Mouse (Mus musculus): ENCODE measurements around the gene Trim71. TPM values are rescaled to one million over a fixed set of nuclear protein-coding genes. Genes with fewer than 3 reads are reported as not detected.

The Trim71 gene
- total RNA-seq (2021) = 1 to 10 TPM; 1.1 to 1.5 TPM

DNA sequence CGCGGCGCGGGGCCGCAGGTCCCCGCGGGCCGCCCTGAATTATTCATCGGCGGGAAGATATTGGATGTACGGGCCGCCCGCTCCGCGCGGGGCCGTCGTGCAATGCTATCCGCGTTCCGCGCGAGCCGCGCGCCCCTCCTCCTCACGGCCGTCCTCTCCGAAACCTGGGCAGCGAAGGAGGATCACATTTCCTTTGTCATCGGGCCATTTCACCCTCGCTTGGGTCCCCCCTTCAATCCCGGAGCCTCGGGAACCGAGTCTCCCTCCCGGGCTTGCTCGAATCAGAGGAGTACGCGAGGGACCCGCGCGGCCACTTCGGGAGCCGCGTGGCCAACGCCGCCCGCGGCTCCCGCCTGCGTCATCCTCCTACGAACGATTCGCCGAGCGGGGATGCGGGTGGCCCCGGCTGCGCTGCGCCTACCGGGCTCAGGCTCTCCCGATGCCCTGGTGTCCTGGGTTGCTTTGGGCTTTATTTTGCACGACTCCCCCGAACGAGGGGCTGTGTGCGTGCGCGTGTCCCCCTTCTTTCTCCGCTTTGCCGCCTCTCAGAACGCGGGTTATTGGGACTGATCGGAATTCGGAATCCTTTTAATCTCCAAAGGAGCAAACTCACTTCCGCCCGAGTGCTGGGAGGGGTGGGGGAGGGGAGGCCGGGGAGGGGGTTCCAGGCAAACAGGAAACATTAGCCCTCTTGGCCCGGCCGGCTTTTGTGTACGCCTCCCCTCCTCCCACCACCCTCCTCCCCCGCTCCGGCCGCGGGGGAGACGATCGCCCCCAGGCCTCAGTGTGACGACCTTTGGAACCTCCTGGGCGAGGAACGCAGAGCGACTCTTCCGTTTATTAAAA, at the start of gene Trim71:
Gene Trim71 (minus strand): TSS at position 609 of the 846 bp plus-strand sequence.
- DNase-seq = peak; percentile 21 to 41

DNA sequence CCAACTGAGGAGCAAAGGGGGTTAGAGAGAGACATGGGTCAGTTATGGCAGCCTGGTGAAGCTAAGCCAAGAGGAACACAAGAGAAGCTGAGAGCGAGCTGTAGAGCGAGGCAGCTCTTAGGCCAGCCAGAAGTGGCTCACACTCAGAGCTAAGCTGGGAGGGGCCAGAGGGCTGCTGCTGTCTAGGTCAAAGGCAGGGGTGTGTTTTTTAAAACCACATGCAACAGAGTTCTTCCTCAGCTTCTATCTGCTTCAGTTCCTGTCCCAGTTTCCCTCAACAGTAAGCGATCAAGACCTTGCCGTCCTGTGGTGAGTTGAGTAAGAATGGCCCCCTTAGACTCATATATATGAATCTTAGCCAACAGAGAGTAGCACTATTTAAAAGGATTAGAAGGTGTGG, 48.9 kb upstream of the Trim71 start:
- no peak for DNase-seq

DNA sequence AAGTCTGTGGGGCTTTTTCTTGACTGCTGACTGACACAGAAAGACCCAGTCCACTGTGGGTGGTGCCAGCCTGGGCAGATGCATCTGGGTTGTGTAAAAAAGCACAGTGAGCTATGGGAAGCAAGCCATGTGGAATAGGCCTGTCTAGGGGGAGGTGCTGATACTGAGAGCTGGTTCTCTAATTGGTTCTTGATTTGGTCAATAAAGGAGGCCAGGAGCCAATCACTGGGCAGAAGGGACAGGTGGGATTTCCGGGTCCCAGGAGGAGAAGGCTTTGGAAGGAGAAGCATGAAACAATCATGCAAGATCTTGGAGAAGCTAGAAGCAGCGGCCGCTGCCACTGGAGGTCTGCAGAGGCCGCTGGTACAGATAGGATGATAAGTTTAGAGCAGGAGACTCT, 48.4 kb upstream of the Trim71 start:
- no peak for DNase-seq

DNA sequence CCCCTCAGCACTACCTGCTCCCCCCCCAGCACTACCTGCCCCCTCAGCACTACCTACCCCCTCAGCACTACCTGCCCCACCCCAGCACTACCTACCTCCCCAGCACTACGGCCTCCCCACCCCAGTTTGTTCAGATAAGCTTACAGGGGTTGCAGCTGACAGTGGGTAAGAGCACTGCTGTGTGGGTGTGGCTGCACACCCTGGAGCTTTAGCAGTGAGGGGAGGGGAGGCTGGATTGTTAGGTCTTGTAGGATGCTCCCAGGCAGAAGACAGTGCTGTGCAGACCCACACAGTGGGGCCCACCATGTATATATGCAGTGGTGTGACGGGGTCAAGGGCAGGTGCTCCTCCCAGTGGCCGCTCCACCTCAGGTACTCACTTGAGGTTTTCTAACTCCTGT, 46.1 kb upstream of the Trim71 start:
- no peak for DNase-seq

DNA sequence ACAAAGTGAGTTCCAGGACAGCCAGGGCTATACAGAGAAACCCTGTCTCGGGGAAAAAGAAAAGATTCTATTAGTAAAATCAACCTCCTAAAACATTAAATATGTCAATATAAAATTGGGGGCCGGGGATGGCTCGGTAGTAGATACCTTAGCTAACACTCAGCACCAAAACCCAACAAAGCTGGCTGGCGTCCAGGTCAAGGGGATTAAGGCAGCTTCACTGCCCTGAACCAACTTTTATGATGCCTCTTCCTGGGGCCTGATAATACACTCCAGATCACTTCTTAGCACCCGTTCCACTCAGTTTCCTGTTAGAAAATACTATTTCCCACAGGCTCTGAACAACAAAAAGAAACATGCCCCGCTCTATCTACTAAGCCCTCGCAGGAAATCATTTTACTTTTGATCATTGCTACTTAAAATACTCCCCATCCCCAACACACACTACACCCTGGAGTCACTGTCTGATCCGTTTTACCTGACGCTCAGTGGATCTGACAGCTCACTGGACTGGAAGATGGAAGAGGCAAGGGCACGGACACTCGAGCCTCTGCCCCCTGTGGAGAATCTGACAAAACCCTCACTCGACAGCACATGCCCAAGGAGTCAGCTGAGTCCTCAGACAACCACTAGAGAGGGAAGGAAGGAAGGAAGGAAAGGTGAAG, 39.8 kb upstream of the Trim71 start:
- no peak for DNase-seq

DNA sequence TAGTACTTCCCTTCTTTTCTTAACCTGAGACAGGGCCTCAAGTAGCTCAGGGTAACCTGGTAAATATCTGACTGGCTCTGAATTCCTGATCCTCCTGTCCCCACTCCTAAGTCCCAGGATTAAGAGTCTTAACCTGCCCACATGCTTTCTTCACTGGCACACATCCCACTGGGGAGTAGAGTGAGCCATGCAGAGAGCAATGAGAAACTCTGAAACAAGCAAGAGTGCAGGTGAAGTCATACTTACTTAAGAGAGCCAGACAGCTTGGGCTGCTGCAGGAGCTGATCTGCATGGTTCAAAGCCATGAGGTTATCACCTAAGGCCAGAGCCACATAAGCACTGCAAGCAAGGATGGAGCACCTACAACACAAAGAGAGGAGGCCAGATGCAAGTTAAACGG, 36.9 kb upstream of the Trim71 start:
- DNase-seq = no peak

DNA sequence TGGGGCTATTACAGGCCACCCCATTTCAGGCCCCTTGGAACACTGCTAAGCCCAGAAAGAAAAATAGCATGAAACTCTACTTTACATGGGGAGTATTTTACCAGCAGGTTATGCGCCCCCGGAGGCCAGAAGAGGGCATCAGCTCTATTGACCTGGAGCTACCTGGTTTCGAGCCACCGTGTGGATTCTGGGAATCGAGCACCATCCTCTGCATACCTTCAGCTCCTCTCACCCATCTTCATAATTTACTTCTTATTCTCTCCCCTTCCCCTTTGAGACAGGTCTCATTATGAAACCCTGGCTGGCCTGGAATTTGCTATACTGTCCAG, 20.8 kb upstream of the Trim71 start:
- DNase-seq = no peak

DNA sequence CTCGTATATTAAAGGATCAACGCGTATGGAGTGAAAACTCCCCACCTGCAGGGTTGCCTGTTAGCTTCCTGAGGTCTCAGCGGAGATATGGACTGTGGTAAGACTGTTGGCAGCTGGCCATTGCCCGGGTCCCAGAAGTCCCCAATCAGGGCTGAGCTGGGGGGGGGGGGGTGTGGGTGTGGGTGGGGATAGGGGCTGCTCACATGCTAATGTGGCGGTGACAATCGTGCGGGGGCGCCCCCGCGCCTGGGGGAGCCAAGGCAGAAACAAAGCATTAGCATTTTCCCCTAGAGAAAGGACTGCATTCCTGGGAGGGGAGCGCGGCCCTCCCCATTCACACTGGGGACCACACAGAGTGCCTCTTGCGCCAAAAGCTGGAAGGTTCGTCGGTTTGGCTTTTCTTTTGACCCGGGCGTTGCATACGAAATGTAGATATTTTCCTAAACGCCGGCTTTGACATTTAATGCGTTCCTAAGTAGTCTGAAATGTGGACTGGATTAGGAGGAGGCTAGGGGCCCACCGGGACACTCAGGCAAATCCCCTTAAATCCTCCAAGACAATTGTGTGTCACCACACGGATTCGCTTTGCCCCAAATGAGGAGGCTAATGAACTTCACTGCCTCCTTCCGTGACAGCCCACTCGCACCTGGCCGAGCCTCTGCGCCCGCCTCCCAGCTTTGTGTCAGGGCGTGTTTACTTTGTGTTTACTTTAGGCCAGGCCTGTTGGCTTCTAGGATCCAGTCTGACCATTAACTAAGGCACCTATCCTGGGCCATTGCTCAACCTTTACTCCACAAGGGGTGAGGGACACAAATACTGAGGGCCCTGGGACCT, 20.2 kb upstream of the Trim71 start:
- DNase-seq = no peak

DNA sequence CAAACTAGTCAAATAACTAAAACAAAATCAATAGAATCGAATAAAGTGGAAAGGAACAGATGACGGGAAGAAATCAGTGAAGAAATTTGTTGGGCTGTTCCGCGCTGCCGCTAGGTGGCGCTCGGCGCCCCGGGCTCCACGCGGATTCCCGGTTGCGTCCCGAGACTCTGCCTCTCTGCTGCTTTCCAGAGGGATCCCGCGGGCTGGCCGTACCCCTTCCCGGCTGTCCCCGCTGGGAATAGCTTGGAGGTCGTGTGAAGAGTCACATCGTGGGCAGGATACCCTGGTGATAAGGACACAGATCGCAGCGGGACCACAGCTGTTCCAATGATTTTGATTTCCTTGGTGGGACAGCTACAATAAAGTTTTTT, 19.6 kb upstream of the Trim71 start:
- peak; percentile 55 for DNase-seq

DNA sequence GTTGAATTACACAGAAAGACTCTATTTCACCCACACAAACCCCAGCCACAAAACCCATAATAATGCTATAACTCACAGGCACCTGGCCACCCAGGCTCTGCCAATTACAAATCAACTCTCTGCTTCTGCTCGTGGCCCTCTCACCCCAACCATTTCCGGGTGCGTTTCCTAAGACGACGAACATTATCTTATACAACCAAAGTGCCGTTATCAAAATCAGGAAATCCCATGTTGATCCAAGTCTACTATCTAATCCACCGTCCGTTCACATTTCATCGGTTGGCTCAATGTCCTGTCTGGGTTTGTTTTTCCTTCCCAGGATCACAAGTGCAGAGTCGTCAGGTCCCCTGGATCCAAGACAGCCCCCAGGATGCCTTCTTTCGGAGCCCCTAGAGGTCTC, 14.5 kb upstream of the Trim71 start:
- no peak for DNase-seq

DNA sequence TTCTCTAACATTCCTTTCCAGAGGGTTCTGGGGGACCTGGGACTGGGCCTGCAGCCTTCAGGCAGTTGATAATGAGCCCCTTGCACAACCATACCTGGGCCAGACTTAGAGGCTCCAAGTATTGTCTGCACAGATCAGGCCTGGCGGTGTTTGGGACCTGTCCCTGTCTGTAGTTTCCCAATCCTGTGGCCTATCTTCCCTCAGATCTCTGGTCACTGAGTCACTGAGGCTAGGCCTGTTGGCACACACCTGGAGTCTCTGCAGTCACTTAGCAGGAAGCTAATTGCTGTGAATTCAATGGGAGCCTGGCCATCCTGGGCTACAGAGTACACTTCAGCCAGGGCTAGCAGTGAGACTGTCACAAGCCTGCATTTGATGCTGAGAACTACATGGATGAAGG, 11.8 kb upstream of the Trim71 start:
- DNase-seq = no peak

DNA sequence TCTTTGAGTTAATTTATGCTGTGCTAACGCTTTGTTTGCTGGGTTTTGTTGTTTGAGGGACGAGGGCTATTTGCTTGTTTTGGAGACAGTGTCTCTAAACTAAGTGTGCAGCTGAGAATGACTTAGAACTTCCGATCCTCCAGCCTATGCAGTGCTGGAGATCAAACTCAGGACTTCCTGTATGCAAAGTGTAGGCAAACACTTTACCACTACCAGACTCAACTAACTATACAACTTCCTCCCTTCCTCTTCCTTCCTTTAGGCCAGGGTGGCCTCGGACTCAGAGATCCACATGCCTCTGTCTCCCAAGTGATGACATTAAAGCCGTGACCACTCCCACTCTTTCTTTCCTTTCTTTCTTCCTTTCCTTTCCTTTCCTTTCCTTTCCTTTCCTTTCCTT, 9.4 kb upstream of the Trim71 start:
- no peak for DNase-seq

DNA sequence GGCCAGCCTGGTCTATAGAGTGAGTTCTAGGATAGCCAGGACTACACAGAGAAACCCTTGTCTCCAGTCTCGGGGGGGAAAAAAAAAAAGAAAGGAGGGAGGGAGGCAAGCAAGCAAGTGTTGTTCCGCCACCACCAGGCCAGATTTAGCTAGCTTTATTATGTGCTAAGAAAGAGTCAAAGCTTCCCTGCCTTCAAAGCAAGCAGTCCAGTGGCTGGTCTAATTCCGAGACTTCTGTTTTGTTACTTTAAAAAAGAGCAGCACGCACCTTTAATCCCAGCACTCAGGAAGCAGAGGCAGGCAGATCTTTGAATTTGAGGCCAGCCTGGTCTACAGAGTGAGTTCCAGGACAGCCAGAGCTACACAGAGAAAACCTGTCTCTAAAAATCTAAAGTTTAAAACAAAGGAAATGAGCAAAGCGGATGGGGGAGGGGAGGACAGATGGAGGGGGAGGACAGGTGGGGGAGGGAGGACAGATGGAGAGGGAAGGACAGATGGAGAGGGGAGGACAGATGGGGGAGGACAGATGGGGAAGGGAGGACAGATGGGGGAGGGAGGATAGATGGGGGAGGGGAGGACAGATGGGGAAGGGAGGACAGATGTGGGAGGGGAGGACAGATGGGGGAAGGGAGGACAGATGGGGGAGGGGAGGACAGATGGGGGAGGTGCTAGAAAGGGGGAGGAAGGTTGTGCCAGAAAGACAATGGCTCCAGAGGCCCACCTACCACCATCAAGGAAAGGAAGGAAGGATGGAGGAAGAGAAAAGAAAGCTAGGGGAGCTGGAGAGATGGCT, 4.7 kb upstream of the Trim71 start:
- DNase-seq = no peak

DNA sequence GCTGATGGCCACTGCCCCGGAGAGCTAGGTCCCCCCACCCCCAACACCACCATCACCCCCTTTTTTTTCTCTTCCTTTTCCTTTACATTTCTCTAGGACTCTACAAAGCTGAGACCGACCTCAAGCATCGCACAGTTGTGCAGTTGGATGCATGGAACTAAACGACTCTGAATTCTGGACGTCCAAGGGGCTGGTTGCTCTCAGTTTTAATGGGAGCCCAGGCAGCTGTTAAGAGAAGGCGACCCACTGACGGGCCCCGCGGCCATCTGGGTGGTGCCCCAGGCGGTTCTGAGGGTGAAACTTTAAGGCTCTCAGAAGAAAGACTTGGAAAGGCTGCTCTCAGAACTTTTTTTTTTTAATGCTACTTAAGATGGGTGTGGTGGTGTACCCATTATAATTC, 498 bp upstream of the Trim71 start:
- no peak for DNase-seq

DNA sequence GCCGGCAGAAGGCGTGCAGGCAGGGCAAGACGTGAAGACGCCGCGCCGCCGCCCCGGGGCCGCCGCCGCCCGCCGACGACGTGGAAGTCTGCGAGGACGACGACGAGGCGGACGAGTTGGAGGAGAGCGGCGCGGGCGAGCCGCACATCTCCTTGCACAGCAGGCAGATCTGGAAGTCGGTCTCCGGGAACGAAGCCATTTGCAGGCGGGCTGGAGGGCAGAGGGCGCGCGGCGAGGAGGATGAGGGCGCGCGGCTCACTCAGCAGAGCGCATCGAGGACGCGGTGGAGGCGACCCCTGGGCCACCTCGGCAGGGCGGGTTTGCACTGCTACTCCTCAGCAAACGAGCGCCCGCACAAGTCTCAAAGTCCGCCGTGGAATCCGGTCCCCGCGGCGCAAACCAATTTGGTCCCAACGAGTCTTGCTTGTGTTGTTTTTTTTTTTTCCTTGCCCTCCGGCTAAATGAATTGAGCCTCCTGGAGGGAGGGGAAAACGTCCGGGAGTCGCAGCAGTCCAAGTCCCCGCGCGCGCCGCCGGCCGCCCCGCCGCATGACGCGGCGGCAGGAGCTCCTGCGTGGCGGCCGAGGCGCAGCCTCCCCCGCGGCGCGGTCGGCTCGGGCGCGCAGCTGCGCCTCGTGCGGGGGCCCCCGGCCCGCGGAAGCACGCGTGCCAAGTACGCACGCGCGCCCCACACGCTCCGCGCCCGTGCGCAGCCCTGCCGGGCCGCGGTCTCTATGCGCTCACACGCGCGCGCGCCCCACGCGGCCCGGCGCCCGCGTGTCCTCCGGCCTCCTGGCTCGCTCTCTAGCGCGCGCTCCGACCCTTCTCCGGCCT, 1.0 kb downstream of the Trim71 start:
- DNase-seq = peak in 1 of 2 experiments; percentile 13

DNA sequence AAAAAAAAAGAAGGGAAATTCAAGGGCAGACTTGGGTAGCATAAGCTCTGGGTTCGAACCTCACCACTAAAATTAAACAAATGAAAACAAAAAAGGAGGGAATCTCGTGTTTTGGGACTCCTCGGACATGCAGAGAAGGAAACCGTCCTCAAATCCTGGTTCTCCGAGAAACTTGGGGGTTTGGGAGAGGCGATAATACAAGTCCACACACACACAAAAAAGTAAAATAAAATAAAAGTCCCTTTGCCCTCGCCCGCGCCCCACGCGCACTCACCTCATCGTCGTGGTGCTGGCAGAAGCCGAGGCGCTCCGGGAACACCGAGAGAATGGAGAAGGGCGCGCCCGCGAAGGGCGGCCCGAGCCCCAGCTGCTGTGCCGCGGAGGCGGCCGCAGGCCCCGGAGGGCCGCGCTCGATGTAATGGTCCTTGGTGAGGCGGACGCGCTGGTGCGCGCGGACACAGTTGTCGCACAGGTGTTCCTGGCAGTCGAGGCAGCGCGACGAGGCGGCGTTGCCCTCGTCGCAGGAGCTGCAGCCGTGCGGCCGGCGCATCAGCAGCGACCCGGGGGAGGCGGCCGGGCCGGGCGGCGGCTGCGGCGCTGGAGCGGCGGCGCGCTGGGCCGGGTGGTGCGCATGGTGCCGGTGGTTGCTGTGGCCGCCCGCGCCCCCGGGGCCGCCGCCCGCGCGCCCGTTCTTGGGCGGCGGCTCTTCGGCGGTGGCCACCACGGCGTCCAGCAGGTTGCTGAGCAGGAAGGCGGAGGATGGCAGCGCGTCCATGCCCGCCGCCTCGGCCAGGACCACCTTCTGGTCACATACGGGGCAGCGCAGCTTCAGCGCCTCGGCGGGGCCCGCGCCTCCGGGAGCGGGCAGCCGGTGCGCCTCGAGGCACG, 1.9 kb downstream of the Trim71 start:
- no peak for DNase-seq

DNA sequence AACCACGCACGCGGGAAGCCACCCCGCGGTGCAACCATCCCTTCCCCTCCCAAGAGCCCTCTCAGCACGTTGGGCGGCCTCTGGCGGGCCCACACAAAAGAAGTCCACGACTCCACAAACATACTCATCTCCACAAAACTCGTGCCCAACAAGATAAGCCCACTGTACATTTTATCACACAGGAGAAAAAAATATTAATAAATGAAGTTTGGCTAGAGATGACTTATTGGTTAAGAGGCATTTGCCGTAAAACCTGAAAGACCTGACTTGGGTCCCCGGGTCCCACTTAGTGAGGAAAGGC, 2.5 kb downstream of the Trim71 start:
- no peak for DNase-seq

DNA sequence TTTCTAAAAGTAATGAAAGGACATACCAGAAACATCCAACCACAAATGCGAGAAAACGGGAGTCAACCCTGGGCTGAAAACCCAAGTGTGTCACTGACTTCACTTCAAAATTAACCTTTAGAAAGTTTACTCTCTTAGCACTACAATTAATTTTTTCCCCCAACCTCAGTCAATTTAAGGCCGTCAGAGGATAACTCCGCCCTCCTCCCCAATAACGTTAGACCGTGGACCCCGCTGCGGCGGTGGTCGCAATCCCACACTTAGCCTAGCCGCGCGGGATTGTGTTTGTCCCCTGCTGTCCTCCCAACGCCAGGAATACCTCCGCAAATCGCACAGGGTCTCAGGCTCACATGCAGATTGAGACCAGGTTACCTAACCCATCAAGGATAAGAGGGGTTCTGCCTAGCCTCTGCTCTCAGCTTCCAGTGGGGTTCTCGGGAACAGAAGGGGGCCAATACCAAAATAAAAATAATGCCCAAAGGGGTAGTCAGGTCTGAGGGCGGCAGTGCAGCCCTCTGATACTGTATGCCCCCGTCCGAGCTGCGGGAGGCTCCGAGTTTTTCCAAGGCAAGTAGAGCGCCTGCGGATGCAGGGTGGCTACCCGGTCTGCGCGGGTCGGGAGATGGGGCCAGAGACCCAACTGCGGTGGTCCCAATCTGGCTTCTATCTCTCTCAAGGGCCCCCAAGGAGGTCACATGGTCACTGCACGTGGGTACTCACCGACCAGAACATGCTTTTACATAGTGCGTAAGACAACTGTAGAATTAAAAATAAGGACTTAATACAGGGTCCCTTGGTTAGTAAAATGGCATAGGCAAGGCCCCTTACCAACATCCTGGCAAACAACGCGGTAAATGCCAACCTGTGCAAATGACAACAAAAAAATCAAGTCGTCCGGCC, 3.1 kb downstream of the Trim71 start:
- DNase-seq = no peak

DNA sequence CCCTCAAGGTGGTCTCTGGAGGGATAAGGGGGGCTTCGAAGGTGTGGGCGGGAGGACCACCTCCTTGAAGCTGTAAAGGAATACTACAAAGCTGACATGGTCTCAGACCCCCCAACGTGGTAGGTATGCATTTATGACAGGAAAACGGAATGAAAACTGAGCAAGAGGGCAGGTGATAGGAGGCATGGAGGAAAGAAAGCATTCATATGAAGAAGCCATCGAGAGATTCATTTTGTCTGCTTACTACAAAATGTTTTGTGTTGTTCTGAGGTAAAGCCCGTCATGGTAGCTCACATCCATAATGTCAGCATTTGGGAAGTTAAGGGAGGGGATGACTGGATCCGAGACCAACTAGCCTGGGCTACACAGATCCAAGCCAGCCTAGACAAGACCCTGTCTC, 4.0 kb downstream of the Trim71 start:
- DNase-seq = no peak

DNA sequence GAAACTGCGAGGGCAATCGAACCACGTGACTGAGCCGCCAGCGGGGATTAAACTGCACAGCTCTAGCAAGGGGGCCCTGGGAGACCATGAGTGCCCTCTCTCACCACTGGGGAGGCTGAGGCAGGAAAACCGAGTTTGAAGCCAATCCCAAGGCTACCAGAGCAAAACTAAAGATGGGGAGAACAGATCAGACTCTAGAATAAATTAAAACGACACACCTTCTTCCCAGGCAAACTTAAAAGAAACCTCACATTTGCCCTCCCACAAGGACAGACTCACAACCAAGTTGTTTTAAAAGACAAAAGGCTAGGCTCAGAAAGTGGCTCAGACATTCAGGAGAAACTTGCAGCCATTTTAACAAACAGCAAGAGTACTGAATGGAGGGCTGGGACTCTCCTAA, 7.1 kb downstream of the Trim71 start:
- DNase-seq = no peak

Data from layer of hippocampus, postnatal 36 days (tissue).